Mouse (Mus musculus) subcutaneous adipose tissue, adult 2 months (tissue): ENCODE results near the gene Kif2c. TPM values are rescaled to one million over a fixed set of nuclear protein-coding genes. Genes with fewer than 3 reads are reported as not detected.

Experiments
- polyA plus RNA-seq: library from polyadenylated mRNA; depleted of rRNA; stranded (reverse); fragments of >200 nt; gene quantifications from 2 replicates; pipeline ENCODE4 v1.2.3, GENCODE M21; 2012; ENCODE audit warnings: low replicate concordance; rRNA removed

Kif2c gene
- polyA plus RNA-seq = 0.49 and 3.5 TPM in 2 replicates

DNA sequence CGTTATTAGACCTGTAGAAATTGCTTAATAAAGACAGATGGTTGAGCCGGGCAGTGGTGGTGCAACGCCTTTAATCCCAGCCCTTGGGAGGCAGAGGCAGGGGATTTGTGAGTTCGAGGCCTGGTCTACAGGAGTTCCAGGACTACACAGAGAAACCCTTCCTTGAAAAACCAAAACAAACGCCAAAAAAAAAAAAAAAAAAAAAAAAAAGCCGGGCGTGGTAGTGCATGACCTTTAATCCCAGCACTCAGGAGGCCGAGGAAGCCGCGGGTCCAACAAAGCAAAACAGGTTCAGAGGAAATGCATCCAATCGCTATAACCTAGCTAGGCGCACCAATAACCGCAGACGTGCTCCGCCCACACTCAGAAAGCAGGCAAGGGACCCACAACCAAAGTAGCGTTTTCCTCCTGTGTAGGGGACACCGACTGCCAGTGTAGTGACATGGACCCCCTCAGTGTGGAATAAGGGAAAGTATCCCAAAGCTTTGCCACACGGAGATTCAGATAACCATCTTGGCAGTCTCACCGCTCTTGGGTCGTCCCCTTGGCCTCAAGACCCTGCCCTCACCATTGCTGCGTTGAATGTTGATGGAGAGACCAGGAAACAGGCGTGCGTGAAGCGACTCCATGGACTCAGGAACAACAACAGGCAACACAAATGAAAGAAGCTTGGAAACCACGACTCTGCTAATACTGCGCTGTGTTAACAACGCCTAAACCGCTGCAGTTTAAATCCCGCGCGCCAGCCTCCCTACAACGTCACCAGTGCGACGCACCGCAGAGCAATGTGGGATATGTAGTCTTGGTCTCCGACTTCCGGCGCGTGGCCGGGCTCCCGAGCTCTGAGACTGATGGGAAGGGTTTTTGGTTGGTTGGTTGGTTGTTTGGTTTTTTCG, at the start of gene Kif2c:
Kif2c (minus strand) TSS at position 777 of the 896 bp plus-strand sequence.

DNA sequence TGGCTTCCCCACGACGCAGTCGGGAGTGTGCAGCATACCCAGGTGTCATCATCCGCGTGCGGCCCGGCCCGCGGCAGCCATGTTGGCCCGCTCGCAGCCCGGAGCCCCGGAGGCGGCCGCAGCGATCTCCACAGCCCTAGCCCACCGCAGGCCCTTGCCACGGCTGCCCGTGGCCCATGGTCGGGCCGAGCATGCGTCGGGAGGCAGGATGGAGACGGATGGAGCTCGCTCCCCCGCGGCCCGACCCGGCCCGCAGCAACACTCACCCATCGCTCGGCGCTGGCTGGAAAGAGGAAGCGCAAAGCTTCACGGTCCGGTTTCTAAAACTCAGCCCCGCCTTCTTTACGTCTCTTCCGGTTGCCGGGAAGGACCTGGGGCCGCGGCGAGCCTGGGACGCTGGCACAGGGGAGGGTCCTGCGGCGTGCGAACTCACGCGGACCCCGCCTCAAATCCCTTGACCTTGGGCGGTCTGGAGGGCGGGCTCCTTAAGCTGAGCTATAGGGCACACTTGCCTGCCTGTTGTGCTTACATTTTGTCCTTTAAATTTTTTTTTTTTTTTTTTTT, 26.6 kb downstream of the Kif2c start, which contains the start of gene Rps8:
Rps8 (minus strand) TSS at position 452 of the 564 bp plus-strand sequence.

DNA sequence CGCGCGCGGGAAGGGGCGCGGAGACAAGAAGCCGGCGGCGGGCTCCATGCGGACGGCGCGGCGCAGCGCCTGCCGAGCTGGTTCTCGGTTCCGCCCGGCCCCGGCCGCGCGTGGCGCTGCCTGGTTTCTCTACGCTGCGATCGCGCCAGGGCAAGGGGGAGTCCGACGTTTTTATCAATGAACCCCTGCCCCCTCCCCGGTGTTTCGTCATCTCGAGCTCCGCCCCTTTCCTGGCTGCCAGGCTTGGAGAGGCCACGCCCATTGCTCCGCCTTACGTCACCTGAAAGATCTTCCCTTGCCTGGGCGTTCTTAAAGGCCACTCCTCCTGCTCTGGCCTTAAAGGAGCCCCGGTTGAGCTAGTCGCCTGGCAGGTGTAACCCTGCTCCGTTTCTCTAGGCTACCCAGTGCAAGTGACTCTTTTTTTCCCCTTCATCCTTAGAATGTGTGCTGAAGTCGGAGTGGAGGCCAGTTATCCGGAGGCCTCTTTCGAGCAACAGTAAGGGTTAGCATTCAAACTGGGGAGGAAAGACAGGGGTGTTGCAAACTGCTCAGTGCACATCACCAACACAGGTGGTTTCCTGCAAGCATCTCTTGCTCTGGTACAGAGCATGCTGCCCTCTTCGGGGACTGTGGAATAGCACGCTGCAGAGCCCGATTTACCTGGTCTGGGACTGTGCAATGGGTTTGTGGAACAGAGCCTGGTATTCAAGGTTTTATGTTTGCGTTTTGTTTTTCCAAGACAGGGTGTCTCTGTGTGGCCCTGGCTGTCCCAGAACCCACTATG, 48.4 kb downstream of the Kif2c start, which contains the start of gene Plk3:
Plk3 (minus strand) TSS at position 147 of the 784 bp plus-strand sequence.

DNA sequence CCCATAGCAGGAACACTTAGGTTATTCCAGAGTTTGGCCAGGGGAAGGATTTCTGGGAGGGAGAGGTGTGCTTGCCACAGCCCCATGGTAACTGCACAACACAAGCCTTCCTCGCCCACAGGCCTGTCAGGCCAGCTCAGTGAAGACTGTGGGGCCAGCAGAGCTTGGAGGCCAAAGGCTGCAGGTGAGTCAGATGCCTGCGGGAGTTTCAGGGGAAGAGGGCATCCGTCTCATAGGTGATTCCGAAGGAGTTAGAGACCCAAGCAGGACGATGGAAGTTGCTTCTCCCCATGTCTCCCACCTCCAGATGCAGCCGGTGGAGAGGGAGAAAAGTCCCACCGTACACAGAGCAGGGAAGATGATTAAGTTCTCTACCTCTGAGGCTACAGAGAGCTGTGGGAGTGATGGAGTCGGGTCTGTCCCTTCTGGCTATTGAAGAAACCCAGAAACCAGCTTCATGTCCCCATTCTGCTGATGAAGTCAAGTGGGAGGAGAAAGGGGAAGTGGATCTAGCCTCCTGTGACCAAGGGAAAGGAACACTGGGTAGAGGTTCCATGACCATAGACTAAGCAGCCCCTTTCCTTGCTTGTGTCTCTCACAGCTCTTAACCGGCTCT, 55.7 kb downstream of the Kif2c start, which contains the start of gene Tctex1d4:
Tctex1d4 (plus strand) TSS at position 120 of the 616 bp plus-strand sequence.

DNA sequence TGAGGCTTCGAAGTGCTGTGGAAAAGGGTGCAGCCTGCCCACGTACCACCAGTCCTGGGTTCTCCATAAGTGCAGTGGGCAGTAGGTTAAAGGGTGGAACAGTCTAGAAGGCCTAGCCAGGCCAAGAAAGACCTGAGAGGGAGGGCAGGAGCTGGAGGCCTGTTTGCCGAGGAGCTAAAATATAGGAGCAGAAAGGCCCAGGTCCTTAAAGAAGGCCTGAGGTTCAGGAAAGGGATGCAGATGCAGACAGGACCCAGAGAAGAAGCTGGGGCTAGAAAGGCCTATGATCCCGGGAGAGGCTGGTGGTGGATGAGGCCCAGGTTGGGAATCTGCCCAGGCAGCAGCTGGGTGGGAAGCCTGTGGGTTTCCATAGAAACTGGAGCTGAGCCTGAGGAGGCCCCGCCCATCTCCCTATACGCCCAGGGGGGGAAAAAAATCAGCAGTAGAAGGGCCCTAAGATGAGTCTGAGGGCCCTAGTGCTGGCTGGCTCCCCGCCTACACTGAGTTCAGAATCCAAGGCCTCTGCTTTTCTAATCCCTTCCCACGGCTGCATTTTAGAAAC, 57.0 kb downstream of the Kif2c start, which contains the start of gene Btbd19:
Btbd19 (minus strand) TSS at position 378 of the 562 bp plus-strand sequence.

Other genes starting within 250 kb of the Kif2c start
- 91.4 and 104 TPM in 2 replicates for gene Urod, start 188.2 kb downstream of the Kif2c start, polyA plus RNA-seq
- 45.0 and 57.2 TPM in 2 replicates for gene Hectd3, start 187.3 kb downstream of the Kif2c start, polyA plus RNA-seq
- 14.9 and 23.4 TPM in 2 replicates for gene Eif2b3, start 163.2 kb downstream of the Kif2c start, polyA plus RNA-seq
- gene Ptch2, start 86.6 kb downstream of the Kif2c start, polyA plus RNA-seq = 35.8 and 41.0 TPM in 2 replicates
- 19.8 and 24.4 TPM in 2 replicates for gene Btbd19, start 56.9 kb downstream of the Kif2c start, polyA plus RNA-seq
- gene Tctex1d4, start 55.8 kb downstream of the Kif2c start, polyA plus RNA-seq = 1.4 and 1.6 TPM in 2 replicates
- gene Plk3, start 48.7 kb downstream of the Kif2c start, polyA plus RNA-seq = 10.4 and 11.0 TPM in 2 replicates
- 293 and 872 TPM in 2 replicates for gene Rps8, start 26.4 kb downstream of the Kif2c start, polyA plus RNA-seq
- 40.8 and 59.3 TPM in 2 replicates for gene Tmem53, start 69.3 kb upstream of the Kif2c start, polyA plus RNA-seq
- 0.24 and 0.63 TPM in 2 replicates for gene Armh1, start 69.5 kb upstream of the Kif2c start, polyA plus RNA-seq